Mouse (Mus musculus) erythroblast, embryonic 14.5 days (primary cell): ENCODE results near the gene Arid5b.

Source experiments
- GATA1 ChIP-seq: IDR thresholded peaks from 2 replicates; pipeline ENCODE4 v1.6.1; 2012; ENCODE audit warnings: low read length, inconsistent platforms, mixed read lengths
- TAL1 ChIP-seq: IDR thresholded peaks from 3 replicates; pipeline ENCODE4 v1.6.1; 2012; ENCODE audit warnings: low read length, inconsistent platforms, mixed read lengths

DNA sequence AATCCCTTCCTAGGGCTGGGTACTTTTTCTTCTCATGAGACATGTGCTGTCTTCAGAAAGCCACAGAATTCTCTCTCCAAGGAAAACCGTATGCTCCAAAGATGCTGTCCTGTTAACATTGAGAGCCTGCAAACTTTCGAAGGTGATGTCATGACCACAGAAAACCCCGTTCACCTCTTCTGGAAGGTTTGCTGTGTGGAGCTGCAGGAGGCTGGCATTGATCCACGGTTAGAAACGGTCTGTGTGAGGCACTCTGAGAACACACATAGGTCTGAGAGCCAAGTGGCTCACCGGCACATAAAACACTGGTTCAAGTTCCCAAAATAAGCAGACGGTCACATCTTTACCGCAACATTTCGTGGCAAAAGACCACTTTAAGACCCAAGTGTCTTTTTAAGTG lies 145.9 kb downstream of the Arid5b start:
- TF ChIP-seq TAL1: no peak
- no peak for TF ChIP-seq GATA1
